Mouse (Mus musculus): Measurements from ENCODE around the gene Serpinb2.

Gene Serpinb2

GRCm38 (mm10) chr1:107511252-107511651 is at the start of gene Serpinb2:
Gene Serpinb2 (plus strand): TSS chr1:107511423.
- no peak for DNase-seq

DNA sequence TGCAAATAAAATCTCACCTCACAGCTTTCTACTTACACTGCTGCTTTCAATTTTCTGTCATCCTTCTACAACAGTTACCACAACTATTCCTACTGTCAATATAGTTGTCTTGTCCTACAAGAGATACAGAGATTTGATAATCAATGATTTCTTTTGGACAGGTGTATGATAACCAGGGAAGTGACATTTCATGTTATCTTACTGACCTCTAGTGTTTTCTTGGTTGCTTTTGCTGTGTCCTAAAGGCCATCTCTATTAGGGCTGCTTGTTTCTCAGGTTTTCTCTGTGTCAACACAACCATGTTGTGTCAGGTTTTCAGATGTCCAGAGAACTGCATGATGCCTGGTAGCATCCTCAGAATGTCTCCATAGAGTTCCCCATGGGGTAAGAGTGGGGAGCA is 31.3 kb upstream of the Serpinb2 start:
- no peak for DNase-seq

DNA sequence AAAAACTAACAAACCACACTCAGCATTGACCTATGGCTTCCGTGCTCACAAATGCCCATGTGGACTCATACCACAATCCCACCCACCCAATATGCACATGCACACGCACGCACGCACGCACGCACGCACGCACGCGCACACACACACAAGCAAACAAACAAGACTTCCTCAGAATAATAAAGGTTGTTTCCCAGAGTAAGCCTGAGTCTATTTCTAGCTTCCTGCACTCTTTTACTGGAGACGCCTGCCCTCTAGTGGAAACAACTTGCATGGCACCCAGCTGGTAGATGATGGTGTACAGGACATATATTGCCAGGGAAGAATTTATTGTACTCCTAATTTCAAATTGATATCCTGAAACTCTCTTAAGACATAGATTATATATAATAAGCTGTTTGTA is 29.8 kb upstream of the Serpinb2 start:
- peak; percentile 80 for DNase-seq

- DNase-seq, result no peak
Observed at GRCm38 (mm10) chr1:107489577-107489976, 21.6 kb upstream of the Serpinb2 start.

GRCm38 (mm10) chr1:107496789-107497188 is 14.4 kb upstream of the Serpinb2 start:
- DNase-seq, result no peak

GRCm38 (mm10) chr1:107502025-107502424 is 9.2 kb upstream of the Serpinb2 start:
- no peak for DNase-seq

GRCm38 (mm10) chr1:107503294-107503693 is 7.9 kb upstream of the Serpinb2 start:
- DNase-seq, result no peak

DNA sequence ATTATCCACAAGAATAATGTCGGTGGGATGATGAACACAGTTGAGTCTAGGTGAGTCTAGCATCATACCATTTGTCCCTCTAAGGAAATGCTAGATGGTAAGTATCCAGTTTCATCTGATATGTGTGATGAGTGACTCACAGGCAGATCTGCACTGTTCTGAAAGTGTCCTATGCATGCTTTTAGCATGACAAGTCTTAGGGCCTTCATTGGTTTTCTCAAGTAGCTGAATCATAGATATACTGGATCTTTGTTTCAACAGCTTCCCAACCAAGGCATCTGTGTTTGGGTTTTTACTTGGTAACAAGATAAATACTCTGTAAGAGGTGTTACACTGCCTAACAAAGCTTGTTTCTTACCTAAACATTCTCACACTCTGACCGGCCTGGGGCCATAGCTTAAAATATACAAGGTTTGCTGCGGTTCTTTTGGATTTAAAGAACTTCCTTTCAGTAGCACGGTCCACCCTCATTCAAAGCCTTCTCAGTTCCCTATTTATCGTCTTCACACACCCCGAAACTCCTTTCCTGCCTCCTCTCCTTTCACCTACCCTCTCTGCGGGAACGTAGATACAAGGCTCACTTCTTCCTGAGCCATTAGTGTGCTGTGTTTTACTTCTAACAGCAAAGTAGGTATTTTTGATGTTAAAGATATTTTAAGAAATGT is 5.2 kb upstream of the Serpinb2 start:
- DNase-seq, result no peak

DNA sequence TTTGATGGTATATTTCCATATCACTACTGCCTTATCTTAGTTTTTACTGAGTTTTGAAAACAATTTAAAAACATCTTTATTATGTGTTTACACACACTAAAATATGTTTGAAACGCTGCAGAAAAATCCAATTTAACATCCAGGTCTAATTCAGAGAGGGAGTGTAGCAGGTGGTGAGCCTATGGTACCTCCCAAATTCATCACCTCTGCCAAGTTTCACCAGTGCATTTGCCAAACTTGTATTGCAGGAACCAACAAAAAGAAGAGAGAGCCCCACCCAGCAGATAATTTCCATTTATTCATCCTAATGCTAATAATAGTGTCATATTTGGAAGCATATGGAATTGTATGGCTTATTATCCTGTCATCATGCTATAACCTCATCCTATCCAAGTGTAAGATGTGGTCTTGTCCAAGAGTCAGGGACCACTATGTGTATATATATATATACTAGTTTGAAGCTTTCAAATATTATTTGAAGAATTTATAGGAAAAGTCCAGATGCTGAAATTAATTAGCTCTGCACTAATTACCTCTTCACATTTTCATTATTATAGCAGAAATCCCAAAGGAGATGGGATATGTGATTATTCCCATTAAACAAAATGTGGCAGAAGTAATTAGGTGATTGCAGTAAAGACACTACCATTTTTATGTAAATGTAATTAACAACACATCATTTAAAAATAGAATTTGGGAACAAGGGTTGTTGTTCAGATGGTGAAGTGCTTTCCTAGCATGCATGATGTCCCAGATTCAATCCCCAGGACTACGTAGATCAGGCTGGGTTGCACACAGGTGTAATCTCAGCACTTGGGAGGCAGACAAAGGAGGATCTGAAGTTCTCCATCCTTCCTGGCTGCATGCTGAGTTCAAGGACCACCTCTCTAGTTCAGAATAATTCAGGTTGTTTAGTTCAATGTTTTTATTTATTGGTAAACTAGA is 1.2 kb downstream of the Serpinb2 start:
- no peak for DNase-seq

DNA sequence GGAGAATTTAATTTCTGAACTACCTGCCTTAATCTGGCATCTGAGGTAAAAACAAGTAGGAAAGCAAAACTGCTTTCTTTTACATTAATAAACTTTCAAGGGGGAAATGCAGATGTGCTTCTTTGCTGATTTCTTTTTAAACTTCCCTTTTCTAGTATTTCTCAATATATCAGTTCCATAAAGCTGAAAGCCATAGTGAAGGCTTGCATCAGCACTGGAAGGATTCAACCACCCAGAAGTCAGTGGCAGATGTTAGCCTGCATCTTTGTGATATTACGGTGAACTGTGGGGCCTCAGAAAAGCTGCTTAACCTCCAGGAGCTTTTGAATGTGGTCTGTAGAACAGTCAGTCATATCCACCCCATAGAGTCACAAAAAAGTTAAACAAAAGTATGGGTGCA is 2.3 kb downstream of the Serpinb2 start:
- DNase-seq, result no peak

- DNase-seq, result no peak
Observed at GRCm38 (mm10) chr1:107515839-107516498, 4.7 kb downstream of the Serpinb2 start.

DNA sequence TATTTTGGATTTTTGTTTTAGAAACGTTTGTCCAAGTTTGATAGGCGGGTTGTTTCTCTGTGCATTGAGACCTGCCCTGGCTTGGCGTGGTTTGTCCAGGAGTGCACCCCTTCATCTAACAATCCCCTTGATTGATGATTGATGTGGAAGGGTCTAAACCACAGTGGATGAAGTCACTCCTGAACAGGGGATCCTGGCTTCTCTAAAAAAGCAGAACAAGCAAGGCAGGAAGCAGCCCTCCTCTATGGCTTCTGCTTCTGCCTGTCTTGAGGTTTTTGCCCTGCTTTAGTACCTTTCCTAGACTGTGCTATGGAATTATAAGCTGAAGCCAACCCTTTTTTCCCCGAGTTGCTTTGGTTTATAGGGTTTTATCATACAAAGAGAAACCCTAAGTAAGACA is 14.4 kb downstream of the Serpinb2 start:
- no peak for DNase-seq

DNA sequence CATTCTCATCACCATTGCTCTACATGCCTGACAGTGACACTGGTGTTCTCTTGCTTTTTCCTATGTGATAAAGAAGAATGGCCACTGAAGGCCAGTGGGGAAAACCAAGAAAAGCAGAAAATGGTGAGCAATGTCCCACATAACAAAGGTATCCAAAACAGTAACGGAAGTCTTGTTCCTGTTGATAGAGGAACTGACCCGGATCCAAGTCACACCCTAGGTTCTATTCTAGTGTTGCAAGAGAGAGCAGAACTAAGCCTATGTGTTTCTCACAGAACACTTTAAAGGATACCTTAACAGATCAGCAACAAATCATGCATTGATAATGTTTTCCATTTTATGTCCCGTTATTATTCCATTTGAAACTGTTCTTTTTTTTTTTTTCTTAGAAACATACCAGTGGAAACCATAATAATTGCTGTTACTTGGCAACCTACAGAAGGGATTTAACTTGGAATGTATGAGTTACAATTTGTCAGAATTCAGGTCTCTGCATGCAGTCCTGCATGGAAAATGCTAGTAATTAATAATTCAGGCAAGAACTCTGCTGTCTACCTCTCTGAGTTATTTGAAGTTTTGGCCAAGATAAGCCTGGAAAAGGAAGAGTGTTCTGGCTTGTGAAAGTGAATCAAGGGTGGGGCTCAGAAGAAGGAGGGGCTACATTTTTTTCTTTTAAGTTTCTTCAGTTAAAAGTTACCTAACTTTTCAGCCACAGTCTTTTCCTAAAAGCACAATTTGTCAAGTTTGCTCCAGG is 17.3 kb downstream of the Serpinb2 start:
- DNase-seq, result no peak

- no peak for DNase-seq
Observed at GRCm38 (mm10) chr1:107529365-107530052, 18.3 kb downstream of the Serpinb2 start.

DNA sequence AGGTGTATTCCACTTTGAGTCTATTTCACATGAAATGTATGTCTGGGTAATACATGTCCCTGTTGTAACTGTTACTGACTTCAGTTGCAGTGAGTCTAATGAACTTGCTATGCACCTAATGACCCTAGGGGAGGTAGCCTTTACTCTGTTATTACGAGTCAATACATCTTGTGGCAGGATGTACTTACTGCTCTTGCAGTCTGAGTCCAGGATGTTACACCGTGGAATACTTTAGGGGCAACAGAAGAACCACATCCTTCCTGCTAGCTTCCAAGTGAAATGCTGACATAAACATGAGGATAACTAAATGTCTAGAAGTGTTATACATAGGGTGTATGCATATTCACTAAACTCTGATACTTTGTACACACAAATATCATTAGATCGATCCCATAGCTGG is 22.5 kb downstream of the Serpinb2 start:
- no peak for DNase-seq

DNA sequence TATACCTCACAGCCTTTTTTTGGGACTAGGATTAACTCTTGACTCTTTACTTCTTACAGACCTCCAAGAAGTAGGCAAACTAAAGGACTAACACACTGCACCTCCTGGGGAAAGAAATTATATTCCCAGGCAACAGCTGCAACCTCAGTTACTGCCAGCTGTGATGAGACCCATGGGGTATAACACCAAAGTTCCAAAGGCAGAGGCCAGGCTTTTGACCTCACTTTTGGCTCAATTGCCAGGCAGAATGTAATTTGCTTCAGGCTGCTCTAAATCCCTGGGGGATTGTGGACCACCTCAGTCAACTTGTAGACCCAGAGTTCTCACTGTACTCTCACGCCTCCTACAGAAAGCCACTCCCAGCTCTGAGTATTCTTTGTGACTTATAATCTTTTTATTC is 26.2 kb downstream of the Serpinb2 start:
- DNase-seq, result no peak

DNA sequence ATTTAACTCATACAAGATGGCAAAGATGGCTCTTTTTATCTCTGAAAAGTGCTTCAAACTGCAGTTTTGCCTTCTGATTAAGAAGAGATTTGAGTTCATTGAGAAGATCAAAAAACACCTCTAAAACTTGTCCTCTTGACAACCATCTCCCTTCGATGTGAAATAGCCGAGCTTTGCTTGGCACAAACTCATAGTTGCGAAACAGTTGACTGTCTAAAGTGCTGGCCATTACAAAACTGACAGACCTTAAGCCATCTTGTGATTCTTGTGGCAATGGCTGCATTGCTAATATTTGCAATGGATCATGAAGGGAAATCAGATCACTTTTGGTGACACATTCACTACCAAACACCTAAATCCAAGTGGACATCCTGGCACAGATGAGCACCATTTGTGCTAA is 48.3 kb downstream of the Serpinb2 start:
- DNase-seq, result no peak

GRCm38 (mm10) chr1:107562110-107562509 is 50.9 kb downstream of the Serpinb2 start:
- DNase-seq, result no peak

- no peak for DNase-seq
Observed at GRCm38 (mm10) chr1:107565644-107566043, 54.4 kb downstream of the Serpinb2 start.

DNA sequence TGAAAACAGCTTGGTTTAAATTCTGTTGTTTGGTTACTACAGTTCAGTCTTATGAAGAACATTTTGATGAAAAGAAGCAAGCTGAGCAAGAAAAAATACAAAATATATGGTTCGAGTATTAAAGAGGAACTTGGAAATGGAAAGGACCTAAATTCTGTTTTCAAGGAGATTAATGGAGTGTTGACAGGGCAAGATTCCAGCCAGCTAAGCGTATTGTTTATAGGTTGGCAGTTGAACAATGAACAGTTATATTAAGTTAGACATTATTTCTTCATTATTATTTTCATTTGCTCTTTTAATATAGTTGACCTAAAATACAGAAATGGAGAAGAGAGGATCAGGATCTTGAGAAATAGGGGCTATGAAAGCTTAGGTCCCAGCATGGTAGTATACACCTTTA is 64.9 kb downstream of the Serpinb2 start:
- DNase-seq, result no peak

DNA sequence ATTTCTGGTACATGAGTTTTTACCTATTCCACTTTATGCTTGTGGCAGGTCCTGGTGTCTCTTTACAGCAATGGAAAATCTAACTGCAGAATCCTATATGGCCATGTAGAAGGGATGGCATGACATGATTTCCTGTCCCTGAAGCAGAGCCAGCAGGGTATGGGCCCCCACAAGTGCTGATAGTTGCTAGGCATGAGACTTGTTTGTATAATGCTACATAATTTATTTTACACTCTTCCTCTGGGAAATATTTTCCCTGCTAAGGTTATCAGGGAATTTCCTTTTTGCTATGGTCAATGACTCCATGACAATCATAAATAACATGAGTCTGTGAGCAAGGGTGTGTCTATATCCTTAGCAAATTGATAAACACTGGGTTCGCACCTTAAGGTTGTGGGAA is 66.3 kb downstream of the Serpinb2 start:
- no peak for DNase-seq

- no peak for DNase-seq
Observed at GRCm38 (mm10) chr1:107581220-107581619, 70.0 kb downstream of the Serpinb2 start.
